Mouse (Mus musculus) frontal cortex, postnatal 10 days (tissue): ENCODE measurements around the gene Catip.

Experiments used
- DNase-seq, 2 experiments: peaks; one replicate each; pipeline ENCODE4 v3.0.0; 2022; ENCODE audit warnings: low spot score in 2 of 2, mixed read lengths in 1 of 2

Gene Catip

DNA sequence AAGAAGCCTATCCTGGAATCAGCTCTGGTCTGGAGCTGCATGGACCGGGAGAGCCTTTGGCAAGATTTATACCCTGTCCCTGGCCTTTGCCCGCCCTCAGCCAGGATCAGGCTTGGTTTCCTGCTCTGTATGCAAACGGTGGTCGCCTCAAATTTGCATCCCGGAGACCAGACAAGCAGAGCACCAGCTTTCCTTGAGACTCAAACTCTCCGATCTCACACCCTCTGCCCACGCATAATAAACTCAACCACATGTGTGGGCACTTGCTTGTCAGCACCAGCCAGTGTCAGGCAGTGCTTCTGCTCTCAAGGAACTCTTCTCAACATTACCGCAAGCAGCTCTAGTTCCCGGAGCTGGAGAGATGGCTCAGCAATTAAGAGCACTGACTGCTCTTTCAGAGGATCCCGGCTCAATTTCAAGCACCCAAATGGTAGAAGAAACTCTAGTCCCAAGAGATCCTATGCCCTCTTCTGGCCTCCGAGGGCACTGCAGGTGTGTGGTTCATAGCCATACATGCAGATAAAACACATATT, 36.1 kb downstream of the Catip start:
- peak in 1 of 2 experiments; percentile 49 for DNase-seq

DNA sequence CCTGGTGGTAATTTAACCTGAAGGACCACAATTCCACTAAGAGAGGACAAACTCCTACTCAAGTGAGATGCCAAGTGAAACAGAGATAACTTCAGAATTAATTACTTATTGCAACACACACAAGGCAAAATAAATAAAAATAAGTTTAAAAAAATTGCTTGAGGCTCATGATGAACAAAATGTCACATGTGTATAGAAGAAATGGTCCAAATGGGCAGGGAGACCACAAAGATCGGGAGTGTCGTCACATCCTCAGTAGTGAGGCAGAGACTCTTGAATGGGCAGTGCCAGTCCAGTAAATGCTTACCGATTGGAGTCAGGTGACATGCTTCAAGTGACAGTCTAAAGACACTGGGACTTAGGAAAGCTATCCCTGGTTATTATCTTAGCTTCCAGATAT, 38.6 kb downstream of the Catip start:
- DNase-seq: no peak

DNA sequence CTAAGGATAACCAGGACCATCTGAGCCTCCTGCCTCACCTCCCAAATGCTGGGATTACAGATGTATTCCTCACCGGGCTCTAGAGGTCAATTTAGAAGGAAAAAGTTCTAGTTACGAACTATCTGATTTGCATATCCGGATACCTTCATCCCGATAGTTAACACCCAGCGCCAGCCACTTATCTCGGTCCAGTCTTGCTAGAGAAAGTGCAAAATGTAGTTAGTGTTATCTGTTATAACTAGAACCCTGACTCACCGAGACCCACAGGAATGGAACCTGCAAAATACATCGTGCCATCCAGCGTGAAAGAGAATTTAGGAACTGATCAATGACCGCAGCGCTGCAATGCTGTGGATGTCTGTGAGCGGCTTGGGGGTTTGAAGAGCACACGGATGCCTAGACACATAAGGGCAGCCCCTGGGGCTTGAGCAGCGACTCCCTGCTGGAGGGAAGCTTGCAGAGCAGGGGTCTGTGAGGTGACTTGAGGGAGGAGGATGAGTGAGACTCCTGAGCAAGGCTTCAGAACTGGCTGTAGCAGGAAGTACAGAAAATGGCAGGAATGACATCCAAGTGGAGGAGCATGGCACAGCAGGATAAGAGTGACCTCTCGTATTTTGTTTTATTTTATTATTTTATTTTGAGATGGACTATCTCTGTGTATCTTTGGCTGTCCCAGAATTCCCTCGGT, 39.3 kb downstream of the Catip start:
- DNase-seq: no peak

DNA sequence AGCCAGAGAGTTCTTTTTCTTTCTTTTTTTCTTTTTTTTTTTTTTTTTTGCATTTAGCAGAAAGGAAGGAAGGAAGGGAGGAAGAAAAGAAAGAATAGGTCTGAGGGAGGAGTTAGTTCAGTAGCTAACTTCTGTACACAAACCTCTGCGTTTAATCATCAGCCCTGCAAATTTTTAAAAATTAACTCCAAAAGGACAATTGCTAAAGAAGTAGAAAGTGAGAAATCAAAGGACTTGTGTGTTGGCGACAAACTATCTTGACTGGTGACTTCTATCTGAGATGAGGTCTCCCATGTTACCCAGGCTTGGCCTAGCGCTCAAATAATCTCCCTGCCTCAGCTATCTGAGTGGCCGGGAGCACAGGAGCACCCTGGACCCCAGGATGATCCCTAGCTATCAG, 42.3 kb downstream of the Catip start:
- DNase-seq: no peak

DNA sequence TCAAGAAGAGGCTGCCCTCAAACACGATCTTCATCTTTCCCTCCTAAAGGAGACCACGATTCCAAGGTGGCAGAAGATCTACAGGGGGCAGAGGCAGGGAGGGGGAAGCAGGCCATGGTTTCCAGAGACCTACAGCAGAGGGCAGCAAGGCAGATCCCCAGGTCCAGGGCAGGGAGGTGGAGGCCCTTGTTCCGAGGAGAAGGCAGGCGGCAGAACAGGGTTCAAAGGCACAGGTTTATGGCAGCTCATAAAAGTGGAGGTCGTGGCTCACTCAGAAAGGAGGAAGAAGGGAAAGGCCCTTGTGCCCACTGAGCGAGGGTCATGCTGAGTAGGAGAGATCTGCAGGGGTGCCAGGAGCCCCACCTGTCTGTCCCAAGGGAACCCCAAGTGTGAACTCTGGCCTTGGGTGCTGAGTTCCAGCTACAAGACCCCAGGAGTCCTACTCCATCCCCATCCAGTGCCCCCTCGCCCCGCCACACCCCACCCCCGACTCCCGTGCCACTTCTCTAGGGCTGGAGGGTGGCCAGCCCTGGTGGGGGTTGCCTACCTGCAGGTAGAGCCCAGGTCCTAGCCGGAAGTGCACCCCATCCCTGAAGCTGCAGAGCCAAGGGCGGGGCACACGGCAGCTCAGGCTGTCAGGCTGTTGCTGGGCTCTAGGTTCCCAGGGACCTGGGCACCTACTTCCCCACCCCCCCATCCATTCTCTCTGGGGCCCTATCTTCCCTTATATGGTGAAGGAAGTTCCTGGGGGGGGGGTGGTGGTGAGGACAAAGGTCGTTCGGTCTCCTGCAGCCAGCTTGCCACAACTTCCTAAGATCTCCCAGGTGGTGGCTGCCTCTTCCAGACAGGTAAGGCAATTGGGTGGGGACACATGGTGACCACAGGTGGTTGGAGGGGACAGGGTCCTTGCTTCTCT, 46.9 kb downstream of the Catip start, which contains the start of gene Vil1:
TSS of gene Vil1 (plus strand) at position 788 of the 916 bp plus-strand sequence.
- DNase-seq: no peak

DNA sequence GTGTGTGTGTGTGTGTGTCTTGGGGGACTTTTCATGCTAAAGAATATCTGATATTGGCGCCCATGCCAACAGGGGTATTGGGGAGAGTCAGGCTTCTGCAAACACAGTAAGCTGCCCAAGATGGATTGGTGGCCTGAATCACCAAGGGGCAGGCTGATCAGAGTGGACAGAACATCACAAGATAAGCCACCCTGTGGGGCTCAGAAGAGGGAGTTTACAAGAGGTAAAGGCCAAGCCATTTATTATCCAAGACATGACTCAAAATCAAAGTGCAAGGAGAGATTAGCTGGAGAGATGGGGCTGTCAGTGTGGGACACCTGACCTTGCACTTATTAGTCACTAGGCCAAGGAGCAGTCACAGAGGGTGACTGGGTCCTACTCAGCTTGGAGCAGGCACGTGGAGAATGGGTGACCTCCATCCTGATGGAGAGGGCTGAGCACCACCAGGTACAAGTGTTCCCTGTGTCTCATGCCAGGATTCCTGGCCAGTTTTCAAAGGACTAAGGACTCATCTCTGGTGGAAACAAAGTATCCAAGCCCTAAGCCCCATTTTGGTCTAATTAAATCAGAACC, 49.9 kb downstream of the Catip start:
- no peak for DNase-seq

DNA sequence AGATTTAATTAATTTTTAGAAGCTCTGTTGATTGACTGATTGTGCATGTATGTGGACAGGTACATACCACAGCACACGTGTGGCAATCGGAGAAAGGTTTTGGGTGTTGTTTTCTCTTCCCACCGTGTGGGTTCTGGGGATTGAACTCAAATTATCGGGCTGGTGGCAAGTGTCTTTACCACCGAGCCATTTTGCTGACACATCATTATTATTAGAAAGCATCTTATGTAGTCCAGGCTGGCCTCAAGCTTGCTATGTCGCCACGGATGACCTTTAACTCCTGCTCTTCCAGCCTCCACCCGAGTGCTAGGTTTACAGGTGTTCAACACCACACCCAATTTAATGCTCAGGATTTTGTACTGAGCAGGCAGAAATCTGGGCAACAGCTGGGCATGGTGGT, 50.8 kb downstream of the Catip start:
- no peak for DNase-seq

DNA sequence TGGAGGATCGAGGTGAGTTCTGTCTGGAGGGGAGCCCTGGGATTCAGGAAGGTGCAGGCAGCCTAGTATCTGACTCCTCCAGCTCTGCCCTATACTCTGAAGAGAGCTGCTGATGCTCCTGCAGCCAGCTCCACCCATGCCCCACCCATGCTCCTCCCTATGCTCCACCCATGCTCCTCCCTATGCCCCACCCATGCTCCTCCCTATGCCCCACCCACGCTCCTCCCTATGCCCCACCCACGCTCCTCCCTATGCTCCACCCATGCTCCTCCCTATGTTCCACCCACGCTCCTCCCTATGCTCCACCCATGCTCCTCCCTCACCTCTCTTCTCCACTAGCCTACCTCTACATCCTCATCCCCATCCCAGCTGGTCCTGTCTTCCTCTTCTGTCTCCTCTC, 53.2 kb downstream of the Catip start:
- no peak for DNase-seq
